Mouse (Mus musculus) embryonic facial prominence, embryonic 10.5 days (tissue): ENCODE measurements around the gene Sgce. TPM values are rescaled to one million over a fixed set of nuclear protein-coding genes. Genes with fewer than 3 reads are reported as not detected.
"Not testable (repeated sequence)": the region's sequence is repeated elsewhere in the genome, so short reads cannot be mapped to it uniquely, and the experiment has no call there.

Source experiments
- DNase-seq: peaks from one replicate; pipeline ENCODE4 v3.0.0-alpha.2; 2017; ENCODE audit warnings: low spot score
- H3K27ac ChIP-seq: fragments of 300-500 bp; sonication (generic); replicated peaks from 2 replicates; pipeline ENCODE4 v1.5.1; 2016; ENCODE audit warnings: mild to moderate bottlenecking
- H3K27me3 ChIP-seq: fragments of 300-500 bp; sonication (generic); replicated peaks from 2 replicates; pipeline ENCODE4 v1.6.1; 2016; ENCODE audit warnings: low read depth, mild to moderate bottlenecking; ENCODE audit not compliant: poor library complexity, severe bottlenecking
- H3K36me3 ChIP-seq: fragments of 300-500 bp; sonication (generic); replicated peaks from 2 replicates; pipeline ENCODE4 v1.6.1; 2016; ENCODE audit warnings: mild to moderate bottlenecking, moderate library complexity
- H3K4me1 ChIP-seq: fragments of 300-500 bp; sonication (generic); 2 replicates; pipeline ENCODE4 v1.6.1; 2016
- H3K4me3 ChIP-seq: fragments of 300-500 bp; sonication (generic); 2 replicates; pipeline ENCODE4 v1.5.1; 2016; ENCODE audit warnings: mild to moderate bottlenecking, moderate library complexity
- H3K9me3 ChIP-seq: fragments of 300-500 bp; sonication (generic); 2 replicates; pipeline ENCODE4 v1.6.1; 2016; ENCODE audit warnings: mild to moderate bottlenecking
- WGBS: fragments of 180-500 bp; shearing (Covaris S2); methylation state at CpG from one replicate; pipeline ENCODE4 v1.1.7; 2016; 5-methylcytosine and 5-hydroxymethylcytosine counted together
- polyA plus RNA-seq: library from polyadenylated mRNA; unstranded; fragments of >200 nt; fragmentation: Nextera tagmentation; extraction: Ambion mirVana; gene quantifications from 2 replicates; pipeline ENCODE4 v1.2.1, GENCODE M21; 2016

The Sgce gene
- polyA plus RNA-seq: 43.8 and 45.1 TPM in 2 replicates

- 53% methylated on average over 38 of the region's 38 CpGs for WGBS
These were observed at the start of gene Sgce, which contains the start of gene Peg10 for GRCm38 (mm10) chr6:4746696-4747439. Gene Sgce, minus strand, starts transcription at chr6:4747207. Gene Peg10, plus strand, starts transcription at chr6:4747306.

DNA sequence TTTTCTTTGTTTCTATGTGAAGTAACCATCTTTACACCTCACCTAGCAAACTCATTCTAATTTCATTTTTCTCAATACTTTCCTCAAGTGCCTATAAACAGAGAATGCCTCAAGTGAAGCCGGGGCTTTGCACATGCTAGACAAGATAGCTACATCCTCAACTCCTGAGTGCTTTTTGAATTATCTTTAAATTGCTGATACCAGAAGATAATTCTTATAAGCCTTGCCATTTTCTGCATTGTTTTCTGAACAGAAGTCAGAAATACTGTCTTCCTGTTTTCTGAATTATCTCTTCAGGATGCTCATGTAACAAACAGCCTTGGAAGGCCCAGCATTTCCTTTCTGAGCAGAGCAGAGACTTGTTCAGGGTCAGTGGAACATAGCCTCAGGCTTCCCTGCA, 49.3 kb upstream of the Sgce start:
- Histone ChIP-seq H3K27me3 (no peaks in the 10 kb centered on the region), H3K27ac (0 out of 2 replicates have a peak overlapping the region, but pooled peaks have one; percentile 30), H3K4me1 (peaks cover 12% of the 10 kb centered on the region), H3K36me3 (no peaks in the 10 kb centered on the region), H3K9me3 (peaks cover 3% of the 10 kb centered on the region; the same call in 1 of the 2 replicates), H3K4me3 (no peak overlapping the region)
- WGBS: 97% methylated on average over 1 of the region's 1 CpGs
- DNase-seq: no peak

More at GRCm38 (mm10) chr6:4746696-4747439, at the start of gene Sgce, which contains the start of gene Peg10:
- peaks cover 29% of the 10 kb centered on the region for H3K9me3 ChIP-seq
- H3K4me1 ChIP-seq: peaks cover 17% of the 10 kb centered on the region
- peak within 1 kb of the TSS; percentile 62 for H3K4me3 ChIP-seq
- peak within 1 kb of the TSS; percentile 91 for H3K27ac ChIP-seq
- H3K27me3 ChIP-seq: no peaks in the 10 kb centered on the region
- DNase-seq: peak; percentile 92
- peaks cover 20% of the 10 kb centered on the region for H3K36me3 ChIP-seq

DNA sequence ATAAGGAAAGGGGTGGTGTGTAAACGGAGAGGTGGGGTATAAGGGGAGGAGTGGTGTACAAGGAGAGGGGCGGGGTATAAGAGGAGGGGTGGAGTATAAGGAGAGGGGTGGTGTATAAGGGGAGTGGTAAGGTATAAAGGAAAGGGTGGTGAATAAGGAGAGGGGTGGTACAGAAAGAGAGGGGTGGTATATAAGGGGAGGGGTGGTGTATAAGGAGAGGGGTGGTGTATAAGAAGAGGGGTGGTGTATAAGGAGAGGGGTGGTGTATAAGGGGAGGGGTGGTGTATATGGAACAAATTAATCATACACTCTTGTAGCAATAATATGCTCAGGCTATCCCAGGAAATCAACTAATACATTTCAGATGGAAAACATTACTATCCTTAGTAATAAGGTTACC, 15.2 kb upstream of the Sgce start:
- DNase-seq: no peak
- H3K27ac ChIP-seq: no peak overlapping the region
- WGBS: 37% methylated on average over 2 of the region's 2 CpGs
- peaks cover 28% of the 10 kb centered on the region for H3K36me3 ChIP-seq
- H3K9me3 ChIP-seq: no peaks in the 10 kb centered on the region
- H3K27me3 ChIP-seq: no peaks in the 10 kb centered on the region
- H3K4me1 ChIP-seq: no peaks in the 10 kb centered on the region
- H3K4me3 ChIP-seq: no peak overlapping the region

- peaks cover 35% of the 10 kb centered on the region for H3K36me3 ChIP-seq
- H3K27me3 ChIP-seq, DNase-seq, H3K4me3 ChIP-seq, H3K4me1 ChIP-seq, H3K27ac ChIP-seq, H3K9me3 ChIP-seq: not testable (repeated sequence)
- WGBS: 46% methylated on average over 3 of the region's 3 CpGs
These were observed 14.6 kb upstream of the Sgce start for GRCm38 (mm10) chr6:4761415-4762142.

DNA sequence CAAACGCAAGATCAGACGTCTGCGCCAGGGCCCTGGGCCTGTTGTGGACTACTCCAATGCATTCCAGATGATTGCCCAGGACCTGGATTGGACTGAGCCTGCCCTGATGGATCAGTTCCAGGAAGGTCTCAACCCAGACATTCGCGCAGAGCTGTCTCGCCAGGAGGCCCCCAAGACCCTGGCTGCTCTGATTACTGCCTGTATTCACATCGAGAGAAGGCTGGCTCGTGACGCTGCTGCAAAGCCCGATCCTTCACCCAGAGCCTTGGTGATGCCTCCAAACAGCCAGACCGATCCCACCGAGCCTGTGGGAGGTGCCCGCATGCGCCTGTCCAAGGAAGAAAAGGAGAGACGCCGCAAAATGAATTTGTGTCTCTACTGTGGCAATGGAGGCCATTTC, 7.9 kb upstream of the Sgce start:
- peaks cover 58% of the 10 kb centered on the region for H3K36me3 ChIP-seq
- H3K27me3 ChIP-seq: no peaks in the 10 kb centered on the region
- no peak for DNase-seq
- peaks cover 7% of the 10 kb centered on the region for H3K4me1 ChIP-seq
- no peak overlapping the region for H3K27ac ChIP-seq
- no peak overlapping the region for H3K4me3 ChIP-seq
- peaks cover 33% of the 10 kb centered on the region for H3K9me3 ChIP-seq
- 93% methylated on average over 16 of the region's 16 CpGs for WGBS

GRCm38 (mm10) chr6:4754286-4754685, 7.3 kb upstream of the Sgce start:
- 95% methylated on average over 10 of the region's 10 CpGs for WGBS
- peaks cover 33% of the 10 kb centered on the region for H3K9me3 ChIP-seq
- no peak overlapping the region for H3K4me3 ChIP-seq
- H3K36me3 ChIP-seq: peaks cover 56% of the 10 kb centered on the region
- H3K27ac ChIP-seq: no peak overlapping the region
- DNase-seq: no peak
- no peaks in the 10 kb centered on the region for H3K27me3 ChIP-seq
- peaks cover 7% of the 10 kb centered on the region for H3K4me1 ChIP-seq

GRCm38 (mm10) chr6:4751355-4751754, 4.3 kb upstream of the Sgce start:
- Histone ChIP-seq H3K27ac (no peak overlapping the region), H3K9me3 (peaks cover 54% of the 10 kb centered on the region), H3K4me1 (peaks cover 10% of the 10 kb centered on the region), H3K36me3 (peaks cover 48% of the 10 kb centered on the region), H3K4me3 (peak overlapping the region; percentile 19; the same call in 1 of the 2 replicates), H3K27me3 (no peaks in the 10 kb centered on the region)
- 74% methylated on average over 4 of the region's 4 CpGs for WGBS
- no peak for DNase-seq

- Histone ChIP-seq H3K27ac (peak overlapping the region; percentile 91), H3K36me3 (peaks cover 26% of the 10 kb centered on the region), H3K4me1 (peaks cover 10% of the 10 kb centered on the region), H3K27me3 (no peaks in the 10 kb centered on the region), H3K4me3 (peak overlapping the region; percentile 62), H3K9me3 (peaks cover 33% of the 10 kb centered on the region)
- peak; percentile 97 for DNase-seq
- 49% methylated on average over 22 of the region's 22 CpGs for WGBS
These were observed 2.1 kb upstream of the Sgce start for GRCm38 (mm10) chr6:4749091-4749490.

- H3K9me3 ChIP-seq: peaks cover 29% of the 10 kb centered on the region
- peak overlapping the region; percentile 62 for H3K4me3 ChIP-seq
- 57% methylated on average over 15 of the region's 15 CpGs for WGBS
- H3K36me3 ChIP-seq: peaks cover 20% of the 10 kb centered on the region
- DNase-seq: no peak
- no peaks in the 10 kb centered on the region for H3K27me3 ChIP-seq
- H3K4me1 ChIP-seq: peaks cover 10% of the 10 kb centered on the region
- H3K27ac ChIP-seq: peak overlapping the region; percentile 91
These were observed 1.5 kb upstream of the Sgce start for GRCm38 (mm10) chr6:4748506-4748961.

DNA sequence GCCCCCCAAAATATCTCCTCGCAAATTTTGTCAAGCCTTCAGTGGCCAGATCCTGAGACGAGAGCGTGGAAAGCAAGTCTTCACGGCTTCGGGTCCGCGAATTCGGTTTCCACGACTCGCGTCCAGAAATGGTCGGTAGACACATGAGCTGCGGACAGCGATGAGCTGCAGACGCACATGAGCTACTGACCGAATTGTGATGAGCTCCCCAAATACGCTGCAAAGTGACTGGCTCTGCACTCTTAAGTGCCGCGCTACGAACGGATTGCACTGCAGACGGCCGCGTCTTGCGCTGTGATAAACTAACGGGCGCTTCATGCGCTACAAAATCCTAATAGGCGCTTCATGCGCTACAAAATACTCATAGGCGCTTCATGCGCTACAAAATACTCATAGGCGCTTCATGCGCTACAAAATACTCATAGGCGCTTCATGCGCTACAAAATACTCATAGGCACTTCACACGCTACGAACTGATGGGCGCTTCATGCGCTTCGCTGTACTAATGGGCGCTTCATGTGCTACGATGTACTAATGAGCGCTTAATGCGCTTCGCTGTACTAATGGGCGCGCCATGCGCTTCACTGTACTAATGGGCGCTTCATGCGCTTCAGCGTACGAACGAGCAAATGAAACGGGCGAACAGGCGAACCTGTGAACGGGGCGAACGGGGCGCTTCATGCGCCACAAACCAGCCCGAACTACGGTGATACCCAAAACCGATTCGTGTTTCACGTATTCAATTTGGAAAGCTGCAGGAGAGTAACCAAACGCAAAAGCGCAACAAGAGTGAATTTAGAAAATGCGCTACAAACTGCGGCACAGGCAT, 884 bp upstream of the Sgce start:
- H3K27me3 ChIP-seq: no peaks in the 10 kb centered on the region
- peak overlapping the region; percentile 91 for H3K27ac ChIP-seq
- H3K4me1 ChIP-seq: peaks cover 10% of the 10 kb centered on the region
- DNase-seq: peak; percentile 58
- peak overlapping the region; percentile 62 for H3K4me3 ChIP-seq
- WGBS: 57% methylated on average over 71 of the region's 71 CpGs
- H3K36me3 ChIP-seq: peaks cover 20% of the 10 kb centered on the region
- H3K9me3 ChIP-seq: peaks cover 29% of the 10 kb centered on the region

- 39% methylated on average over 22 of the region's 22 CpGs for WGBS
- Histone ChIP-seq H3K36me3 (peaks cover 20% of the 10 kb centered on the region), H3K27me3 (no peaks in the 10 kb centered on the region), H3K4me1 (peaks cover 18% of the 10 kb centered on the region), H3K27ac (peak overlapping the region; percentile 91), H3K4me3 (peak overlapping the region; percentile 62), H3K9me3 (peaks cover 29% of the 10 kb centered on the region)
- DNase-seq: peak; percentile 59
These were observed 841 bp downstream of the Sgce start for GRCm38 (mm10) chr6:4746036-4746695.
